Mouse (Mus musculus) neural tube, embryonic 14.5 days (tissue): ENCODE data around the gene Cpsf4l. TPM values are rescaled to one million over a fixed set of nuclear protein-coding genes. Genes with fewer than 3 reads are reported as not detected.
A peak's percentile ranks its signal among the peaks of the same experiment; 100 is the strongest.

Experiments used
- ATAC-seq: fragments of 200-750 bp; cut with Nextera tagmentation; 2 replicates; pipeline ENCODE4 v1.8.0; 2017; ENCODE audit warnings: low read depth, mild to moderate bottlenecking, moderate TSS enrichment, moderate library complexity
- H3K27ac ChIP-seq: fragments of 300-500 bp; sonication (generic); 2 replicates; pipeline ENCODE4 v1.5.1; 2014; ENCODE audit warnings: low read depth, mild to moderate bottlenecking, control low read depth, low read length, moderate library complexity, mixed read lengths
- H3K27me3 ChIP-seq: fragments of 300-500 bp; sonication (generic); 2 replicates; pipeline ENCODE4 v1.6.1; 2014; ENCODE audit warnings: low read length; ENCODE audit not compliant: control insufficient read depth, insufficient read depth
- H3K36me3 ChIP-seq: fragments of 300-500 bp; sonication (generic); 2 replicates; pipeline ENCODE4 v1.6.1; 2014; ENCODE audit warnings: low read length, mixed read lengths; ENCODE audit not compliant: control insufficient read depth, insufficient read depth
- H3K4me1 ChIP-seq: fragments of 300-500 bp; sonication (generic); 2 replicates; pipeline ENCODE4 v1.6.1; 2014; ENCODE audit warnings: low read length; ENCODE audit not compliant: control insufficient read depth, insufficient read depth
- H3K4me2 ChIP-seq: fragments of 300-500 bp; sonication (generic); 2 replicates; pipeline ENCODE4 v1.6.1; 2014; ENCODE audit warnings: mild to moderate bottlenecking, low read depth, low read length, control low read depth
- H3K4me3 ChIP-seq: fragments of 300-500 bp; sonication (generic); 2 replicates; pipeline ENCODE4 v1.5.1; 2014; ENCODE audit warnings: low read depth, low read length, control low read depth, mixed read lengths
- H3K9ac ChIP-seq: fragments of 300-500 bp; sonication (generic); replicated peaks from 2 replicates; pipeline ENCODE4 v1.6.1; 2014; ENCODE audit warnings: low read depth, mild to moderate bottlenecking, control low read depth, low read length, mixed read lengths
- H3K9me3 ChIP-seq: fragments of 300-500 bp; sonication (generic); 2 replicates; pipeline ENCODE4 v1.6.1; 2016; ENCODE audit warnings: low read length; ENCODE audit not compliant: control insufficient read depth
- whole genome bisulfite sequencing: fragments of 180-500 bp; shearing (Covaris S2); extraction: QIAGEN DNeasy Blood & Tissue Kit; methylation state at CpG from one replicate; pipeline ENCODE4 v1.1.7; 2014; 5-methylcytosine and 5-hydroxymethylcytosine counted together
- polyA plus RNA-seq: library from polyadenylated mRNA; unstranded; fragments of >200 nt; fragmentation: Nextera tagmentation; extraction: Ambion mirVana; gene quantifications from 2 replicates; pipeline ENCODE4 v1.2.1, GENCODE M21; 2014

The Cpsf4l gene
- polyA plus RNA-seq, 1 experiment from 2014 or later: 0.72 TPM

GRCm38 (mm10) chr11:113729239-113729638, 19.4 kb upstream of the Cpsf4l start:
- Histone ChIP-seq H3K36me3 (peaks cover 10% of the 10 kb centered on the region), H3K27ac (no peak overlapping the region), H3K4me2 (no peak overlapping the region), H3K4me1 (peaks cover 12% of the 10 kb centered on the region; the same call in 1 of the 2 replicates), H3K9ac (no peak overlapping the region), H3K27me3 (no peaks in the 10 kb centered on the region), H3K9me3 (no peaks in the 10 kb centered on the region), H3K4me3 (no peak overlapping the region)
- ATAC-seq: no peak
- 86% methylated on average over 21 of the region's 21 CpGs for WGBS

- peaks cover 12% of the 10 kb centered on the region; the same call in 1 of the 2 replicates for H3K4me1 ChIP-seq
- H3K36me3 ChIP-seq: peaks cover 10% of the 10 kb centered on the region
- H3K4me2 ChIP-seq: no peak overlapping the region
- 78% methylated on average over 6 of the region's 6 CpGs for WGBS
- no peaks in the 10 kb centered on the region for H3K9me3 ChIP-seq
- no peak overlapping the region for H3K4me3 ChIP-seq
- no peak overlapping the region for H3K27ac ChIP-seq
- no peak overlapping the region for H3K9ac ChIP-seq
- no peaks in the 10 kb centered on the region for H3K27me3 ChIP-seq
- ATAC-seq: no peak
Observed at GRCm38 (mm10) chr11:113727992-113728391, 18.2 kb upstream of the Cpsf4l start.

- ATAC-seq: no peak
- Histone ChIP-seq H3K4me3 (no peak overlapping the region), H3K27me3 (no peaks in the 10 kb centered on the region), H3K36me3 (peaks cover 10% of the 10 kb centered on the region), H3K4me1 (peaks cover 12% of the 10 kb centered on the region; the same call in 1 of the 2 replicates), H3K27ac (no peak overlapping the region), H3K9ac (no peak overlapping the region), H3K9me3 (no peaks in the 10 kb centered on the region), H3K4me2 (no peak overlapping the region)
- WGBS: 74% methylated on average over 14 of the region's 14 CpGs
Observed at GRCm38 (mm10) chr11:113726994-113727888, 17.4 kb upstream of the Cpsf4l start.

- Histone ChIP-seq H3K27me3 (no peaks in the 10 kb centered on the region), H3K9me3 (no peaks in the 10 kb centered on the region), H3K9ac (no peak overlapping the region), H3K4me2 (no peak overlapping the region), H3K4me1 (peaks cover 12% of the 10 kb centered on the region; the same call in 1 of the 2 replicates), H3K36me3 (peaks cover 10% of the 10 kb centered on the region), H3K4me3 (no peak overlapping the region), H3K27ac (peak overlapping the region; percentile 57)
- peak; percentile 58; the same call in 1 of the 2 replicates for ATAC-seq
- 53% methylated on average over 4 of the region's 4 CpGs for WGBS
Observed at GRCm38 (mm10) chr11:113725235-113726048, 15.6 kb upstream of the Cpsf4l start.

GRCm38 (mm10) chr11:113722405-113723090, 12.7 kb upstream of the Cpsf4l start:
- Histone ChIP-seq H3K4me2 (no peak overlapping the region), H3K4me3 (no peak overlapping the region), H3K9me3 (no peaks in the 10 kb centered on the region), H3K36me3 (peaks cover 2% of the 10 kb centered on the region; the same call in 1 of the 2 replicates), H3K27me3 (no peaks in the 10 kb centered on the region), H3K27ac (no peak overlapping the region), H3K9ac (no peak overlapping the region), H3K4me1 (peaks cover 12% of the 10 kb centered on the region; the same call in 1 of the 2 replicates)
- no peak for ATAC-seq
- WGBS: 76% methylated on average over 14 of the region's 14 CpGs

- Histone ChIP-seq H3K4me1 (no peaks in the 10 kb centered on the region), H3K4me2 (no peak overlapping the region), H3K9me3 (no peaks in the 10 kb centered on the region), H3K27ac (no peak overlapping the region), H3K4me3 (no peak overlapping the region), H3K27me3 (no peaks in the 10 kb centered on the region), H3K36me3 (no peaks in the 10 kb centered on the region), H3K9ac (no peak overlapping the region)
- ATAC-seq: no peak
- WGBS: 54% methylated on average over 16 of the region's 16 CpGs
Observed at GRCm38 (mm10) chr11:113717767-113718424, 8.1 kb upstream of the Cpsf4l start.

- no peak overlapping the region for H3K4me3 ChIP-seq
- no peak overlapping the region for H3K27ac ChIP-seq
- no peaks in the 10 kb centered on the region for H3K9me3 ChIP-seq
- no peak overlapping the region for H3K4me2 ChIP-seq
- 94% methylated on average over 2 of the region's 2 CpGs for WGBS
- no peak overlapping the region for H3K9ac ChIP-seq
- H3K27me3 ChIP-seq: no peaks in the 10 kb centered on the region
- H3K4me1 ChIP-seq: no peaks in the 10 kb centered on the region
- no peak for ATAC-seq
- no peaks in the 10 kb centered on the region for H3K36me3 ChIP-seq
Observed at GRCm38 (mm10) chr11:113716132-113716531, 6.3 kb upstream of the Cpsf4l start.

- H3K4me3 ChIP-seq: no peak overlapping the region
- no peak overlapping the region for H3K27ac ChIP-seq
- no peak for ATAC-seq
- no peak overlapping the region for H3K9ac ChIP-seq
- H3K27me3 ChIP-seq: no peaks in the 10 kb centered on the region
- 73% methylated on average over 7 of the region's 7 CpGs for WGBS
- no peaks in the 10 kb centered on the region for H3K9me3 ChIP-seq
- H3K36me3 ChIP-seq: no peaks in the 10 kb centered on the region
- H3K4me1 ChIP-seq: peaks cover 6% of the 10 kb centered on the region
- no peak overlapping the region for H3K4me2 ChIP-seq
Observed at GRCm38 (mm10) chr11:113715078-113715674, 5.4 kb upstream of the Cpsf4l start.
